Mouse (Mus musculus) kidney, adult 18-20 months (tissue): ENCODE measurements around the gene Polr1c.
A peak's percentile ranks its signal among the peaks of the same experiment; 100 is the strongest.

Experiments
- DNase-seq: peaks from one replicate; pipeline ENCODE4 v3.0.0; 2021

Polr1c gene

GRCm38 (mm10) chr17:46265502-46265901 lies 17.6 kb upstream of the Polr1c start:
- no peak for DNase-seq

GRCm38 (mm10) chr17:46262201-46262694 lies 14.4 kb upstream of the Polr1c start:
- no peak for DNase-seq

GRCm38 (mm10) chr17:46259675-46260074 lies 11.8 kb upstream of the Polr1c start:
- no peak for DNase-seq

GRCm38 (mm10) chr17:46258279-46259053 lies 10.6 kb upstream of the Polr1c start:
- DNase-seq: peak; percentile 44

GRCm38 (mm10) chr17:46255147-46255546 lies 7.3 kb upstream of the Polr1c start:
- no peak for DNase-seq

- peak; percentile 20 for DNase-seq
Observed at GRCm38 (mm10) chr17:46254106-46254505, 6.3 kb upstream of the Polr1c start.

- DNase-seq: peak; percentile 92
Observed at GRCm38 (mm10) chr17:46253452-46254084, 5.7 kb upstream of the Polr1c start, which contains the start of gene Lrrc73. Lrrc73 (plus strand) TSS chr17:46253531.

- DNase-seq: peak; percentile 32
Observed at GRCm38 (mm10) chr17:46252571-46253451, 5.0 kb upstream of the Polr1c start.

GRCm38 (mm10) chr17:46251174-46251573 lies 3.3 kb upstream of the Polr1c start:
- no peak for DNase-seq

- no peak for DNase-seq
Observed at GRCm38 (mm10) chr17:46248189-46248522, 302 bp upstream of the Polr1c start.

GRCm38 (mm10) chr17:46244579-46244978 lies 3.3 kb downstream of the Polr1c start:
- no peak for DNase-seq

- DNase-seq: peak; percentile 33
Observed at GRCm38 (mm10) chr17:46243624-46244023, 4.2 kb downstream of the Polr1c start.

- no peak for DNase-seq
Observed at GRCm38 (mm10) chr17:46242993-46243392, 4.9 kb downstream of the Polr1c start.

GRCm38 (mm10) chr17:46242274-46242673 lies 5.6 kb downstream of the Polr1c start:
- DNase-seq: no peak

GRCm38 (mm10) chr17:46241471-46241870 lies 6.4 kb downstream of the Polr1c start:
- no peak for DNase-seq

- DNase-seq: no peak
Observed at GRCm38 (mm10) chr17:46239516-46240114, 8.2 kb downstream of the Polr1c start.

GRCm38 (mm10) chr17:46237480-46237879 lies 10.4 kb downstream of the Polr1c start:
- no peak for DNase-seq

- no peak for DNase-seq
Observed at GRCm38 (mm10) chr17:46237079-46237478, 10.8 kb downstream of the Polr1c start.

- DNase-seq: no peak
Observed at GRCm38 (mm10) chr17:46236067-46236466, 11.8 kb downstream of the Polr1c start.

GRCm38 (mm10) chr17:46227576-46227975 lies 20.3 kb downstream of the Polr1c start:
- DNase-seq: no peak

- no peak for DNase-seq
Observed at GRCm38 (mm10) chr17:46221601-46222000, 26.3 kb downstream of the Polr1c start.

GRCm38 (mm10) chr17:46210550-46210949 lies 37.3 kb downstream of the Polr1c start:
- peak; percentile 6 for DNase-seq

GRCm38 (mm10) chr17:46206676-46207075 lies 41.2 kb downstream of the Polr1c start:
- no peak for DNase-seq
